Mouse (Mus musculus) gastrocnemius, postnatal 25 days (tissue): ENCODE data around the gene Lpar3. TPM values are rescaled to one million over a fixed set of nuclear protein-coding genes. Genes with fewer than 3 reads are reported as not detected.
"Not testable (repeated sequence)": the region's sequence is repeated elsewhere in the genome, so short reads cannot be mapped to it uniquely, and the experiment has no call there.

ENCODE experiments used
- DNase-seq: peaks from one replicate; pipeline ENCODE4 v3.0.0; 2022
- total RNA-seq, 2 experiments: library from RNA; stranded (reverse); gene quantifications; 1 replicate in 1 of 2; 2 replicates in 1 of 2; pipeline ENCODE4 v1.2.3; 2021

Lpar3 gene
- total RNA-seq, 2 experiments from 2014 or later: 0.28 TPM; not detected in 1

GRCm38 (mm10) chr3:146209759-146210158 lies 11.0 kb upstream of the Lpar3 start:
- DNase-seq: not testable (repeated sequence)

GRCm38 (mm10) chr3:146211141-146211747 lies 9.5 kb upstream of the Lpar3 start:
- no peak for DNase-seq

DNA sequence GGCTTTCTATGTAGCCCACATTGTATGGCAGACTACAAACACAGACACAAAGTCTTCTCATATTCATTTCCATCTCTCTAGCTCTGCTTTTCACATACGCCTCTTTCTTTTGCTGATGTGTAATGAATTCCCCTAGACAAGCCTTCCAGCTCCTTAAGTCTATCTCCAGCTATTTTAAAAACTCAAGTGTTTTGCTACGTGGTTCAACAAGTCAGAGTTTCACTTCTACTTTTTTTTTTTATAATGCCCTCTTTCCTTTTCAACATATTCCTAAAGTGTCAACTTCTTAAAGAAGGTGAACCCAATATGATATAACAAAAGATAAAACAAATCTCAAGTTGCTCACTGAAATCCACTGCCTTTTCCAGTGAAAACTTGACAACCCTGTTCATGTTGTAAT lies 8.8 kb upstream of the Lpar3 start:
- no peak for DNase-seq

DNA sequence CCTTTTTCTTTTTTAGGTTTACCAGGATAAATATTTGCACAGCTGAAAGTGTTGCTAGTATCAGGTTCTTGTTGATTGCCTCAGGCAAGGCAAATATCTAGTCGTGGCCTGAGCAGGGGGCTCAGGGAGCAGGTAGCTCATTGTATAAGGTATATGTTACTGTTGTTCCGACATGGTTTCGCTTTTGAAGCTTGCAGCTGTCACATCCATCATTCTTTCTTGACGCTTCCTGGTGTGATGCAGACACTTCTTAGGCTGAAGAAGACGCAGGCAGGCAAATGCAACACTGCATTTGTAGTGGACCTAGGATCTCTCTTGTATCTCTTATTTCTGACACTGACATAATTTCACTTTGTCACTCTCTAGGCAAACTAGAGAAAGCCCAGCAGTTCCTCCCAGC lies 7.4 kb upstream of the Lpar3 start:
- DNase-seq: no peak

DNA sequence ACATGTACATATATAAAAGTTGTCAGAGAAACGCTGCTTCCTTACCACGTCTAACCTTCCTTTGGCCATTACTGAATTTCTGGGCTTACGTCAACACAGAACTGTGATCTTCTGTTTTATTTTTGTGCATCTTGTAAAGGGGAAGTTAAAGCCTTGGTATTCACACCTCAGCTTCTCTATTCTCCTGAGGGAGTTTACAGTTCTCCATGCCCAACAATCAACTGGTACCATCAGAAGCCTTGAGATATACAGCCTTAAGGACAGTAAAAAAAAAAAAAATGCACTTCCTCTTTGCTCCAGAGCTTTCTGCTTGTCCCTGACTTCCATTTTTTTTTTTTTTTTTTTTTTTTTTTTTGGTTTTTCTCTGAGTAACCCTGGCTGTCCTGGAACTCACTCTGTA lies 4.2 kb upstream of the Lpar3 start:
- no peak for DNase-seq

- no peak for DNase-seq
Measured at GRCm38 (mm10) chr3:146224271-146224670, 3.5 kb downstream of the Lpar3 start.

- DNase-seq: no peak
Measured at GRCm38 (mm10) chr3:146225061-146225761, 4.4 kb downstream of the Lpar3 start.

DNA sequence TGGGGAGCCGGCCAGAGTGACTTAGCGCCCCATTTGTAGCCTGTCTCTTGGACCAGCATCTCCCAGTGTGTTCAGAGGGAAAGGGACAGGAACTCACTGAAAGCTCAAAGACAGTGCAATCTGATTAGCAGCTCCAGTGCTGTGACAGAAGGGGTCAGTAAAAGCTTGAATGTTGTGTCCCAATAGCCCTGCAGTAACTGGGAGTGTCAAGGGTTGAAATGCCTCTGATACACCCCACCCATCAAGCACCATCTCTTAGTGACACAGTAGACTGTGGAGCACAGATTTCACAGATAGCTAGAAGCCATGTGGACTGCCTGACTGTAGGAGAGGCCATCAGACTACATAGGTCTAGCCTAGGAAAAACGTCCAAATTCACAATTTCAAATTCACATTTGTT lies 6.7 kb downstream of the Lpar3 start:
- DNase-seq: no peak

DNA sequence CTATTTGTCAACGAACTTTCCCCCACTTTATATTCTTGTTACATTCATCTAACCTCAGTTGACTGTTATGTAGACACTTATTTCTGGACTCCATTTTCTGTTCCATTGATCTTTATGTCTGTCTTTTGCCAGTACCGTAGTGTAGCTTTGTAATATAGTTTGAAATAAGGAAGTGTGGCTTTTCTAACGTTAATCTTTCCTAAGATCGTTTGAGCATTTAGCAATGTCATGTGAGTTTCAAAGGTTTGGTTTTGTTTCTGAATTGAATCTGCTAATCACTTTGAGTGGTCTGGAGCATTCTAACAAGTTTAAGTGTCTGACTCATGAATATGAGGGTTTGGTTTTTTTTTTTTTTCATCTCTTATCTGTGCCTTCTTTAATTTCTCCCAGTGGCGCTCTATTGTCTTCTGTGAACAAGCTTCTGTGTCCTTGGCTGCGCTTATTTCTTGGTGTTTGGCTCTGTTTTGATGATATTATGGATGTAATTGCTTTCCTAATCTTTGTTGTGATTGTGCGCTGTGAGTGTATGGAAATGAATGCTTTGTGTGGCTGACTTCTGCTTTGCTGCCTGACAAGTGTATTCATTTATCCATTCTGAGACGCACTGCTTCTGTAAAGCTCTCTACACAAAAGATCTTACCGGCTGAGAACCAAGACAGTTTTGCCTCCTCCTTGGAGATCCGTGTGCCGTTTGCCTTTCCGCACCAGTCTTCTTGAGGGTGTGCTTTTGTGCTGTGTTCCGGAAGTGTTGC lies 8.0 kb downstream of the Lpar3 start:
- no peak for DNase-seq

- DNase-seq: no peak
Measured at GRCm38 (mm10) chr3:146232708-146233107, 11.9 kb downstream of the Lpar3 start.

DNA sequence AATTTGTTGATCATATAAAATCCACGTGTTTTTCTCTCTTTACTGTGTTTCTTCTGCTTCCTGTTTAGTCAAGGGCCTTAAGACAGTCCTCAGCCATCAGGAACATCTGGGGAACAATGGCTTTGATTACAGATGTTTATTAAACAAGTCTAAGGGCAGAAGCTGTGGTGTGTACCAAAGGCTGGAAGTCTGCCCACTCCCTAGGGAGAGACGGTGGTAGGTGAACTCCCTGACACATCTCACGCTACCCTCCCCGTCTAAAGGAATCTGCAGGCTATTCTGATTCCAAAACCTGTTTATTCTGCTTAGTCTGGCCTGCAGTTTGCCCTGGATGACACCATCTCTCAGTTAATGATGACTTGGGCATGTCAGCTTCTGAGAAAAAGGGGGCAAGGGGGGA lies 13.0 kb downstream of the Lpar3 start:
- no peak for DNase-seq

- no peak for DNase-seq
Measured at GRCm38 (mm10) chr3:146234530-146234929, 13.8 kb downstream of the Lpar3 start.

DNA sequence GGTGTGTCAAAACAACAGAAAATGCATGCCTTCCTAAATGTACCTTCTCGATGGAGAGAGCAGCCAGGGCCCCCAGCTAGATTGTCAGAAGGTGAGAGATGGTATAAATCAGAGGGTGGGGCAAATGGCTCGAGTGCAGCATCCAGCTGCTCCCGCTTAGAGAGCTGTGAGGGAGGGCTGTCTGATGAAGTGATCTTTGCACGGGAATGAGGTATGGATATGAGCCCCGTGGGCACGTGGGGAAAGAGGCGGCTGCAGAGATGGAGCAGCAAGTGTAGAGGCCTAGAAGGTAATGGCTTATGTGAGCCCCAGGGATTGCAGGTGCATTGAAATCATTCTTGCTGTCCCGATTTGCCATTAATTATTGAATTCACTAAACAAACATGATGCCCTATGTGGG lies 15.5 kb downstream of the Lpar3 start:
- DNase-seq: no peak

DNA sequence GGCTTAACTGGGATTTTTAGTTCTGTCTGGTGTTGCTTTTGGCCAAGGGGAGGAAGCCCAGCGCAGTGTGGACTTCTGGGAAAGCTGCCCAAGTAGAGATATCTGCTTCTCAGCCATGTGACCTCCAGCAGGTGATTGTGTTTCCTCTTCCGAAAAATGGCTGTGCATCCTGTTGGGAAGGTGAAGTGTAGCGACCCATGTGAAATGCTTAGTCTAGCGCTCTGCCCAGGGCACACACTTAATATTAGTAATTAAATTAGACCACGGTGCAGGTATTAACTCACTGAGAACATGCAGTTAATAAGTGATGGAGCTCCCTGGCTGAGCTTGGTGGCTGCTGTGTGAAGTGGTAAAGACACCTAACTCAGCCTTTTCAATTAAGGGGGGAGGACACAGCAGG lies 16.9 kb downstream of the Lpar3 start:
- no peak for DNase-seq

DNA sequence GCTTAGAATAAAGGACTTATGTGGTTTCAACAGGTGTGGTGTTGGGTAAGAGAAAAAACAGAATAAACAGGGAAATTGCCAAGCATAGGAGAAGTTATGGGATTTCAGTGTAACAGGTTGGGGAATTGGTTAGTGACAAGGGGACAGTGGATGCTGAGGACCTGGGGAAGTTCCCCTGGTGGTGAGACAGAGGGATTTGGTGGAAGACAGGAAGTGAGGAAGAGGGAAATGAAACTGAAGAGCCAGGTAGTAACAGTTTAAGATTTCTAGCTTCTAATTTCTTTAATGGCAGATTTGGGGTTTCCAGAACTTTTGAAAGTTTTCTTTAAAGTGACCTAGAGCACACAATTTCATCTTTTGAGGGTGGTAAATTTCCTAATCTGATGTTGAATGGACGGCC lies 23.9 kb downstream of the Lpar3 start:
- no peak for DNase-seq

DNA sequence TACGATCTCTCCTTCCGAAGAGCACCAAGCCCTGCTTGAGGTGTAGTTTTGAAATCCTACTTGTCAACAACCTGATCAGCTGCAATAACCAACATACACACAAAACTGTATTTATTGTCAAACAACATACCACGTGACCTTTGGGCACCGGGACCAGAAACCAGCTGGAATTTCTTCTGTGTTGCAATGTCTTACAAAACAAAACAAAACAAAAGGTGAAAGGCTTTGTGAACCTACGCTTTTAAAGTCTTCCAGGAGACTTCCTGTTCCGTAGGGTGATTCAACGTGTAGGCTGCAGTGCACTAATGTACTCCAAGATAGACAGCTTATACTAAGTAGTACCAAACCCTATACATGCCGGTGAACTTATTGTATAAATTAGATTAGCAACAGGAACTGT lies 25.8 kb downstream of the Lpar3 start:
- no peak for DNase-seq

DNA sequence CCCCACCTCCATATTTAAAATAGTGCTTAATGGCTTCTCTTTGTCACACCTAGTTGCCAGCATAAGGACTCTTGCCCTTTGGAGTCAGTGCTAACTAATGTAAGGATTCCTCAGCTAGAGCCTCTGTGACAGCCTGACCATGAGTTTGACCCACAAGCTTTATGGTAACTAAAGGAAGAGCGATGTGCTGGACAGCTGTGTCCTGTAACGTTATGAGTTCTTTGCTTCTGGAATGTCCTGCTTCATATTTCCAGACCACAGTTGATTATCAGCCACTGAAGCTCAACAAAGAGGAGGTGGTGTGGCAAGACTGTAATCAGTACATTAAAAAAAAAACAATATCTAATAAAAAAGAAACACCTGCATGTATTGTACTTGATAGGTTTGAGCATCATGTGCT lies 26.2 kb downstream of the Lpar3 start:
- no peak for DNase-seq

DNA sequence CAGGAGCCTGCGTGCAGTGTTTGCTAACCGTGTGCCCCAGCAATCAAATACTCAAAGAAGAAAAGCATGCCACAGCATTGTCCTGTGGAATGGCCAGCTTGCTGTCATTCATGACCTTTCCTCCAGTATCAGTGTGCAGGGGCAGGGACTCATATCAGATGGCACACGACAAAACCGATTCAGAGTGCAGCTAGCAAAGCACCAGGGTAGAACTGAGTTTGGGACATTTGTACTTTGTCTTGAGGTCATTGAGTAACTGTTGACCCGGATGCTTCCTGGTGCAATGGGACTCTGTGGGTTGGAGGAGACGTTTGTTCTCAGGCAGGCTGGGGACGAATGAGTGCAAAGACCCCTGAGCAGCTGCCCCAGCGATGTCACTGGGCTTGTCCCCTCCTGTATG lies 29.1 kb downstream of the Lpar3 start:
- DNase-seq: no peak

DNA sequence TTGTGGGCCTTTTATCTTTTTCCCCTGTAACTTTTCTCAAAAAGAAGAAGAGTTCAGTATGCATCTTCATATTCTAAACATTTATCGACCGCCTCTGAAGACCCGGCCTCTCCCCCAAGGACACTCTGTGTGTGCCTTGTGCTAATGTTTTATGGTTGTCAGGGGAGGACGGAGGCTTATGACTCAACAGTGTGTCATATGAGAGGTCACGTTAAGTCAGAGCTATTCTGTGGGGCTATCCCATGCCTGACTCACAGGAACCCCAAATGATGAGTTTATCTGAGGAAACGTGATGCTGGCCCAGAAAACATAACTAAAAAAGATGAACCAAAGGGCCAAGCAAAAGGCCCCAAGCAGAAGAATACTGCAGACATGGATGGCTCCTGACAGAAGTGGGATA lies 31.0 kb downstream of the Lpar3 start:
- DNase-seq: no peak

- no peak for DNase-seq
Measured at GRCm38 (mm10) chr3:146253736-146254320, 33.1 kb downstream of the Lpar3 start.

DNA sequence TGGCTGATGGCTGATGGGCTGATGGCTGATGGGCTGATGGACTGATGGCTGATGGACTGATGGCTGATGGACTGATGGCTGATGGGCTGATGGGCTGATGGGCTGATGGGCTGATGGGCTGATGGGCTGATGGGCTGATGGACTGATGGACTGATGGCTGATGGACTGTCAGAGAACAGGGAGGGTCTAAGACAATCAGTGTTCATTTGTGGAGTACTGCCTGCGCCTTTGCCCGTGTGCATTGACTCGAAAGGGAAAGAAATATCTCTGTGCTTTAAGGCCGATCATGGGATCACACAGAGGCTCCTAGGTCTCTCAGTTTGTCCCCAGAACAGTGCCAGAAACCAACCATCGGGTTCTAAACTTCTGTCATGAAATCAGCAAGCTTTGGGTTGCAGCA lies 34.4 kb downstream of the Lpar3 start:
- no peak for DNase-seq

DNA sequence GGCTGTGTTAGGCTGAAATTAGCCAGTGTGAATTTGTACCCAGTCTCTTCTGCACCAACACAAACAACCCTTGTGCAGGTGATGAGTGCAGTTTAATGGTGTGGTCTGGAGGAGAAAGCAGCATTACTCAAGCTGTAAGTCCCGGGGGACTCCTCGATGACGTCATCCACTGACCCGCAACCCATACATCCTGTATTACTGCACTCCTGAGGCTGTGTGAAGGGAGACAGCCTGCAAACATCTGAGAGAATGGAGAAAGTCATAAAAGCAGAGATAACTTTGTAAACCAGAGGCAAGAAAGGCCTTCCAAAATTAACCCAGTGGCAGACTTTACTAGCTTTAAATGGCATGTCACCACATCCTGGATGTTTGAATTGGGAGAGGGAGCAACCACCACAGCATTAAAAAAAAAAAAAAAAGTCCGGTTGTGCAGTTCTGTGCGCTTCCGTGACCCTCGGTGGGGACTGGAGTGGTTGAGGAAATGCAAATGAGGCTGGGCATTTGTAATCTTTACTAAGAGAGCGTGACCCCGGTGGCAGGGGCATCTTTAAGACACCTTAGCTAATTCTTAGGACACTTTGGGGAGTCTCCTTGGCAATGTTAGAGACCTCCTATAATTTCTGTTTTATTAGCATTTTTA lies 36.8 kb downstream of the Lpar3 start:
- DNase-seq: no peak

GRCm38 (mm10) chr3:146260203-146260602 lies 39.4 kb downstream of the Lpar3 start:
- no peak for DNase-seq
